In genomic region chr3:15153710-15154109, GRCm38 (mm10) we compare ENCODE assay signal across 25 mouse cellular contexts.
DNase-seq lines count a peak whose midpoint lies in the region; ATAC-seq and TF ChIP-seq lines count a peak whose summit lies in the region.
"Had no signal": no experiment of that assay in that cellular context is flagged by ENCODE, and none has a peak within 500 bp of the region (broad histone marks: within the 10 kb centered on the region; RNA-seq: fewer than 3 reads in every experiment).

No protein-coding gene starts in this region.

- TF ChIP-seq POLR2A in limb, embryonic 14.5 days (IDR thresholded peaks at IDR 0.05; ENCODE audit: borderline replicate concordance, extremely low read depth, insufficient read depth, insufficient read length), result no peak

- no peak overlapping the region for H3K4me2 ChIP-seq in forebrain, embryonic 16.5 days (ENCODE audit: low read length)
- H3K4me2 ChIP-seq in forebrain, embryonic 12.5 days, result no peak overlapping the region
- no peak overlapping the region for H3K4me2 ChIP-seq in limb, embryonic 14.5 days (replicated peaks; ENCODE audit: low read depth, low read length, severe bottlenecking)
- no peak overlapping the region for H3K4me2 ChIP-seq in lung, postnatal 0 days (replicated peaks; ENCODE audit: low read depth, low read length)
- H3K4me2 ChIP-seq: embryonic facial prominence, embryonic 12.5 days; heart, embryonic 13.5 days; hindbrain, embryonic 14.5 days; kidney, embryonic 15.5 days; liver, embryonic 12.5 days; midbrain, embryonic 12.5 days; neural tube, embryonic 12.5 days had no signal

- TF ChIP-seq CTCF in lung, postnatal 0 days (IDR thresholded peaks at IDR 0.05), result no peak

- no peak overlapping the region for H3K4me3 ChIP-seq in forebrain, embryonic 16.5 days (replicated peaks; ENCODE audit: low read length)
- H3K4me3 ChIP-seq in forebrain, embryonic 12.5 days (replicated peaks), result no peak overlapping the region
- H3K4me3 ChIP-seq in limb, embryonic 14.5 days (replicated peaks; ENCODE audit: low read length), result no peak overlapping the region
- H3K4me3 ChIP-seq in limb, embryonic 10.5 days, result no peak overlapping the region
- no peak overlapping the region for H3K4me3 ChIP-seq in lung, postnatal 0 days (ENCODE audit: low read depth, low read length)
- H3K4me3 ChIP-seq: embryonic facial prominence, embryonic 12.5 days; gastrocnemius, adult 2 months; heart, embryonic 13.5 days; kidney, embryonic 15.5 days; liver, embryonic 12.5 days; megakaryocyte, embryonic 14.5 days; midbrain, embryonic 12.5 days; myocyte; neural tube, embryonic 12.5 days had no signal

- no peak for DNase-seq in limb, embryonic 14.5 days (ENCODE audit: low spot score)
- no peak for DNase-seq in limb, embryonic 10.5 days (ENCODE audit: low spot score)
- DNase-seq in lung, postnatal 0 days (ENCODE audit: low spot score), result peak; percentile 50
- no peak for DNase-seq in lung, postnatal 4 days
- peak; percentile 21 for DNase-seq in lung, postnatal 36 days
- no peak for DNase-seq in gastrocnemius, postnatal 10 days
- DNase-seq: B cell, adult 2 months; kidney, adult 18-20 months; liver, postnatal 0 days; thymus, adult 2 months; thymus, postnatal 36 days had no signal

- no peaks in the 10 kb centered on the region for H3K36me3 ChIP-seq in forebrain, embryonic 16.5 days (ENCODE audit: control insufficient read depth, insufficient read depth)
- no peaks in the 10 kb centered on the region for H3K36me3 ChIP-seq in forebrain, embryonic 12.5 days (replicated peaks)
- H3K36me3 ChIP-seq in limb, embryonic 14.5 days (ENCODE audit: control insufficient read depth, insufficient read depth, low read length), result no peaks in the 10 kb centered on the region
- H3K36me3 ChIP-seq in limb, embryonic 10.5 days, result no peaks in the 10 kb centered on the region
- no peaks in the 10 kb centered on the region for H3K36me3 ChIP-seq in lung, postnatal 0 days (ENCODE audit: insufficient read depth, low read length)
- H3K36me3 ChIP-seq: embryonic facial prominence, embryonic 12.5 days; heart, embryonic 13.5 days; kidney, embryonic 15.5 days; liver, embryonic 12.5 days; midbrain, embryonic 12.5 days; neural tube, embryonic 12.5 days had no signal

- no peak for TF ChIP-seq EP300 in lung, postnatal 0 days (IDR thresholded peaks at IDR 0.05)

- peaks cover 5% of the 10 kb centered on the region; the same call in 1 of the 2 replicates for H3K4me1 ChIP-seq in forebrain, embryonic 16.5 days (replicated peaks; ENCODE audit: control insufficient read depth, insufficient read depth, low read length)
- H3K4me1 ChIP-seq in forebrain, embryonic 12.5 days, result no peaks in the 10 kb centered on the region
- H3K4me1 ChIP-seq in limb, embryonic 14.5 days (ENCODE audit: control insufficient read depth, insufficient read depth, low read length), result peaks cover 7% of the 10 kb centered on the region; the same call in 1 of the 2 replicates
- H3K4me1 ChIP-seq in limb, embryonic 10.5 days, result no peaks in the 10 kb centered on the region
- H3K4me1 ChIP-seq in lung, postnatal 0 days (ENCODE audit: insufficient read depth, low read depth, low read length), result peaks cover 3% of the 10 kb centered on the region; the same call in 1 of the 2 replicates
- H3K4me1 ChIP-seq: embryonic facial prominence, embryonic 12.5 days; heart, embryonic 13.5 days; kidney, embryonic 15.5 days; liver, embryonic 12.5 days; midbrain, embryonic 12.5 days; neural tube, embryonic 12.5 days had no signal

- 50% methylated on average over 1 of the region's 1 CpGs for WGBS in forebrain, embryonic 16.5 days
- 83% methylated on average over 1 of the region's 1 CpGs for WGBS in forebrain, embryonic 12.5 days
- 56% methylated on average over 1 of the region's 1 CpGs for WGBS in limb, embryonic 14.5 days
- WGBS in limb, embryonic 10.5 days, result 88% methylated on average over 1 of the region's 1 CpGs
- 19% methylated on average over 1 of the region's 1 CpGs for WGBS in lung, postnatal 0 days

- no peak overlapping the region for H3K9ac ChIP-seq in forebrain, embryonic 16.5 days (replicated peaks; ENCODE audit: low read depth, low read length)
- H3K9ac ChIP-seq in forebrain, embryonic 12.5 days, result no peak overlapping the region
- no peak overlapping the region for H3K9ac ChIP-seq in limb, embryonic 14.5 days (ENCODE audit: low read depth, low read length, severe bottlenecking)
- no peak overlapping the region for H3K9ac ChIP-seq in lung, postnatal 0 days (replicated peaks; ENCODE audit: low read depth)
- H3K9ac ChIP-seq: embryonic facial prominence, embryonic 12.5 days; heart, embryonic 13.5 days; hindbrain, embryonic 14.5 days; kidney, embryonic 15.5 days; liver, embryonic 12.5 days; liver, postnatal 0 days; midbrain, embryonic 12.5 days; neural tube, embryonic 12.5 days had no signal

- H3K27ac ChIP-seq in forebrain, embryonic 16.5 days (ENCODE audit: low read length), result no peak overlapping the region
- no peak overlapping the region for H3K27ac ChIP-seq in forebrain, embryonic 12.5 days
- no peak overlapping the region for H3K27ac ChIP-seq in limb, embryonic 14.5 days (replicated peaks; ENCODE audit: low read depth, low read length)
- no peak overlapping the region for H3K27ac ChIP-seq in limb, embryonic 10.5 days
- 0 out of 2 replicates have a peak overlapping the region, but pooled peaks have one; percentile 21 for H3K27ac ChIP-seq in lung, postnatal 0 days (ENCODE audit: low read length)
- H3K27ac ChIP-seq: embryonic facial prominence, embryonic 12.5 days; gastrocnemius, adult 2 months; heart, embryonic 13.5 days; hindbrain, embryonic 14.5 days; kidney, embryonic 15.5 days; liver, embryonic 12.5 days; midbrain, embryonic 12.5 days; neural tube, embryonic 12.5 days; stomach, postnatal 0 days had no signal

- no peaks in the 10 kb centered on the region for H3K9me3 ChIP-seq in forebrain, embryonic 16.5 days (ENCODE audit: control insufficient read depth, low read length)
- no peaks in the 10 kb centered on the region for H3K9me3 ChIP-seq in forebrain, embryonic 12.5 days
- H3K9me3 ChIP-seq in limb, embryonic 14.5 days (ENCODE audit: control insufficient read depth, low read length), result no peaks in the 10 kb centered on the region
- H3K9me3 ChIP-seq in limb, embryonic 10.5 days (replicated peaks), result no peaks in the 10 kb centered on the region
- H3K9me3 ChIP-seq in lung, postnatal 0 days (ENCODE audit: low read length), result no peaks in the 10 kb centered on the region
- H3K9me3 ChIP-seq: embryonic facial prominence, embryonic 12.5 days; heart, embryonic 13.5 days; kidney, embryonic 15.5 days; liver, embryonic 12.5 days; megakaryocyte, embryonic 14.5 days; midbrain, embryonic 12.5 days; neural tube, embryonic 12.5 days had no signal

- no peaks in the 10 kb centered on the region for H3K27me3 ChIP-seq in forebrain, embryonic 16.5 days (replicated peaks; ENCODE audit: control insufficient read depth, insufficient read depth, low read length)
- H3K27me3 ChIP-seq in forebrain, embryonic 12.5 days, result no peaks in the 10 kb centered on the region
- no peaks in the 10 kb centered on the region for H3K27me3 ChIP-seq in limb, embryonic 14.5 days (ENCODE audit: control insufficient read depth, insufficient read depth, low read length)
- no peaks in the 10 kb centered on the region for H3K27me3 ChIP-seq in limb, embryonic 10.5 days (ENCODE audit: low read depth, poor library complexity, severe bottlenecking)
- no peaks in the 10 kb centered on the region for H3K27me3 ChIP-seq in lung, postnatal 0 days (replicated peaks; ENCODE audit: insufficient read depth, low read length)
- H3K27me3 ChIP-seq: embryonic facial prominence, embryonic 12.5 days; heart, embryonic 13.5 days; kidney, embryonic 15.5 days; liver, embryonic 12.5 days; megakaryocyte, embryonic 14.5 days; midbrain, embryonic 12.5 days; neural tube, embryonic 12.5 days had no signal

- ATAC-seq in forebrain, embryonic 16.5 days, result peak; percentile 19; the same call in 1 of the 2 replicates
- ATAC-seq in forebrain, embryonic 12.5 days (ENCODE audit: low FRiP score), result no peak
- peak; percentile 26; the same call in 1 of the 2 replicates for ATAC-seq in limb, embryonic 14.5 days (ENCODE audit: low FRiP score, low read depth)
- no peak for ATAC-seq in lung, postnatal 0 days
- ATAC-seq: activated CD4-positive, CD25-positive, alpha-beta regulatory T cell, adult 4 months; liver, embryonic 12.5 days; liver, postnatal 0 days had no signal

Comparison
In these comparisons a context has a peak if more than half of its experiments do, and no peak if none do; other contexts are left out.
1. ATAC-seq: peak in forebrain, embryonic 16.5 days (single experiment) and limb, embryonic 14.5 days (single experiment); none in forebrain, embryonic 12.5 days (single experiment) and lung, postnatal 0 days (single experiment).
2. DNase-seq: peak in lung, postnatal 0 days (single experiment) and lung, postnatal 36 days (single experiment); none in limb, embryonic 14.5 days (single experiment), limb, embryonic 10.5 days (single experiment), lung, postnatal 4 days (0 of 2) and gastrocnemius, postnatal 10 days (single experiment).